Mouse (Mus musculus) stomach, embryonic 15.5 days (tissue): ENCODE measurements around the gene Crlf1. TPM values are rescaled to one million over a fixed set of nuclear protein-coding genes. Genes with fewer than 3 reads are reported as not detected.

Experiments used
- ATAC-seq: fragments of 200-750 bp; cut with Nextera tagmentation; 2 replicates; pipeline ENCODE4 v1.8.0; 2017; ENCODE audit warnings: low read depth, moderate number of reproducible peaks, moderate TSS enrichment; ENCODE audit not compliant: insufficient read depth, low FRiP score
- H3K27ac ChIP-seq: fragments of 300-500 bp; sonication (generic); 2 replicates; pipeline ENCODE4 v1.5.1; 2015; ENCODE audit warnings: mild to moderate bottlenecking, inconsistent platforms
- H3K27me3 ChIP-seq: fragments of 300-500 bp; sonication (generic); replicated peaks from 2 replicates; pipeline ENCODE4 v1.6.1; 2015; ENCODE audit warnings: inconsistent platforms
- H3K36me3 ChIP-seq: fragments of 300-500 bp; sonication (generic); 2 replicates; pipeline ENCODE4 v1.6.1; 2015; ENCODE audit warnings: inconsistent platforms
- H3K4me1 ChIP-seq: fragments of 300-500 bp; sonication (generic); 2 replicates; pipeline ENCODE4 v1.6.1; 2015; ENCODE audit warnings: inconsistent platforms
- H3K4me2 ChIP-seq: fragments of 300-500 bp; sonication (generic); 2 replicates; pipeline ENCODE4 v1.6.1; 2015; ENCODE audit warnings: mild to moderate bottlenecking, inconsistent platforms
- H3K4me3 ChIP-seq: fragments of 300-500 bp; sonication (generic); replicated peaks from 2 replicates; pipeline ENCODE4 v1.5.1; 2015; ENCODE audit warnings: inconsistent platforms
- H3K9ac ChIP-seq: fragments of 300-500 bp; sonication (generic); 2 replicates; pipeline ENCODE4 v1.6.1; 2015; ENCODE audit warnings: inconsistent platforms
- H3K9me3 ChIP-seq: fragments of 300-500 bp; sonication (generic); 2 replicates; pipeline ENCODE4 v1.6.1; 2016; ENCODE audit warnings: inconsistent platforms
- WGBS: fragments of 180-500 bp; shearing (Covaris S2); methylation state at CpG from one replicate; pipeline ENCODE4 v1.1.7; 2015; 5-methylcytosine and 5-hydroxymethylcytosine counted together
- polyA plus RNA-seq: library from polyadenylated mRNA; unstranded; fragments of >200 nt; fragmentation: Nextera tagmentation; extraction: Ambion mirVana; gene quantifications from 2 replicates; pipeline ENCODE4 v1.2.1, GENCODE M21; 2015

The Crlf1 gene
- polyA plus RNA-seq, 1 experiment from 2014 or later: 4.1 TPM

GRCm38 (mm10) chr8:70489576-70489975, 3.4 kb upstream of the Crlf1 start:
- H3K36me3 ChIP-seq: no peaks in the 10 kb centered on the region
- peak overlapping the region; percentile 35 for H3K4me3 ChIP-seq
- no peak for ATAC-seq
- H3K27ac ChIP-seq: no peak overlapping the region
- H3K9me3 ChIP-seq: no peaks in the 10 kb centered on the region
- 0 out of 2 replicates have a peak overlapping the region, but pooled peaks have one; percentile 1 for H3K9ac ChIP-seq
- H3K27me3 ChIP-seq: peaks cover 96% of the 10 kb centered on the region
- H3K4me1 ChIP-seq: peaks cover 56% of the 10 kb centered on the region
- WGBS: 3% methylated on average over 36 of the region's 41 CpGs
- H3K4me2 ChIP-seq: peak overlapping the region; percentile 65

- no peak for ATAC-seq
- Histone ChIP-seq H3K4me3 (peak overlapping the region; percentile 35), H3K27me3 (peaks cover 96% of the 10 kb centered on the region), H3K4me1 (peaks cover 57% of the 10 kb centered on the region), H3K4me2 (peak overlapping the region; percentile 65; the same call in 1 of the 2 replicates), H3K9ac (no peak overlapping the region), H3K36me3 (no peaks in the 10 kb centered on the region), H3K27ac (no peak overlapping the region), H3K9me3 (no peaks in the 10 kb centered on the region)
- 25% methylated on average over 10 of the region's 10 CpGs for WGBS
Observed at GRCm38 (mm10) chr8:70490061-70490879, 2.7 kb upstream of the Crlf1 start.

- Histone ChIP-seq H3K9me3 (no peaks in the 10 kb centered on the region), H3K9ac (no peak overlapping the region), H3K4me3 (no peak overlapping the region), H3K4me2 (no peak overlapping the region; the same call in 1 of the 2 replicates), H3K36me3 (no peaks in the 10 kb centered on the region), H3K4me1 (peaks cover 57% of the 10 kb centered on the region), H3K27me3 (peaks cover 96% of the 10 kb centered on the region), H3K27ac (no peak overlapping the region)
- ATAC-seq: no peak
- WGBS: 9% methylated on average over 20 of the region's 20 CpGs
Observed at GRCm38 (mm10) chr8:70490880-70491495, 2.0 kb upstream of the Crlf1 start.

- H3K27ac ChIP-seq: no peak overlapping the region
- no peak for ATAC-seq
- H3K9me3 ChIP-seq: no peaks in the 10 kb centered on the region
- peak overlapping the region; percentile 82 for H3K4me2 ChIP-seq
- H3K9ac ChIP-seq: no peak overlapping the region
- peaks cover 42% of the 10 kb centered on the region for H3K4me1 ChIP-seq
- 1% methylated on average over 47 of the region's 47 CpGs for WGBS
- no peaks in the 10 kb centered on the region for H3K36me3 ChIP-seq
- H3K4me3 ChIP-seq: peak overlapping the region; percentile 39
- H3K27me3 ChIP-seq: peaks cover 98% of the 10 kb centered on the region
Observed at GRCm38 (mm10) chr8:70493692-70494415, 896 bp downstream of the Crlf1 start.

GRCm38 (mm10) chr8:70494416-70494945, 1.5 kb downstream of the Crlf1 start:
- 4% methylated on average over 28 of the region's 28 CpGs for WGBS
- H3K4me3 ChIP-seq: peak overlapping the region; percentile 12; the same call in 1 of the 2 replicates
- H3K9ac ChIP-seq: no peak overlapping the region
- H3K27me3 ChIP-seq: peaks cover 98% of the 10 kb centered on the region
- ATAC-seq: no peak
- H3K27ac ChIP-seq: no peak overlapping the region
- no peaks in the 10 kb centered on the region for H3K9me3 ChIP-seq
- peak overlapping the region; percentile 82; the same call in 1 of the 2 replicates for H3K4me2 ChIP-seq
- H3K36me3 ChIP-seq: no peaks in the 10 kb centered on the region
- peaks cover 35% of the 10 kb centered on the region for H3K4me1 ChIP-seq

- Histone ChIP-seq H3K27me3 (peaks cover 98% of the 10 kb centered on the region), H3K27ac (no peak overlapping the region), H3K9me3 (no peaks in the 10 kb centered on the region), H3K9ac (no peak overlapping the region), H3K4me1 (peaks cover 30% of the 10 kb centered on the region), H3K4me2 (no peak overlapping the region), H3K36me3 (no peaks in the 10 kb centered on the region), H3K4me3 (no peak overlapping the region; the same call in 1 of the 2 replicates)
- ATAC-seq: no peak
- 8% methylated on average over 20 of the region's 21 CpGs for WGBS
Observed at GRCm38 (mm10) chr8:70495001-70495770, 2.2 kb downstream of the Crlf1 start.

- peaks cover 32% of the 10 kb centered on the region for H3K4me1 ChIP-seq
- no peak overlapping the region for H3K4me2 ChIP-seq
- WGBS: 10% methylated on average over 12 of the region's 12 CpGs
- peaks cover 98% of the 10 kb centered on the region for H3K27me3 ChIP-seq
- H3K9ac ChIP-seq: no peak overlapping the region
- H3K4me3 ChIP-seq: no peak overlapping the region; the same call in 1 of the 2 replicates
- ATAC-seq: no peak
- H3K36me3 ChIP-seq: no peaks in the 10 kb centered on the region
- no peak overlapping the region for H3K27ac ChIP-seq
- no peaks in the 10 kb centered on the region for H3K9me3 ChIP-seq
Observed at GRCm38 (mm10) chr8:70495771-70496062, 2.8 kb downstream of the Crlf1 start.

- Histone ChIP-seq H3K27me3 (peaks cover 77% of the 10 kb centered on the region), H3K9me3 (no peaks in the 10 kb centered on the region), H3K9ac (no peak overlapping the region), H3K36me3 (no peaks in the 10 kb centered on the region), H3K4me1 (peaks cover 42% of the 10 kb centered on the region), H3K4me3 (peak overlapping the region; percentile 19), H3K4me2 (peak overlapping the region; percentile 47), H3K27ac (no peak overlapping the region)
- 9% methylated on average over 39 of the region's 39 CpGs for WGBS
- peak; percentile 12; the same call in 1 of the 2 replicates for ATAC-seq
Observed at GRCm38 (mm10) chr8:70500386-70501301, 7.7 kb downstream of the Crlf1 start.

- Histone ChIP-seq H3K4me2 (peak overlapping the region; percentile 31; the same call in 1 of the 2 replicates), H3K9ac (0 out of 2 replicates have a peak overlapping the region, but pooled peaks have one; percentile 1), H3K27ac (no peak overlapping the region), H3K36me3 (no peaks in the 10 kb centered on the region), H3K4me1 (peaks cover 46% of the 10 kb centered on the region), H3K4me3 (no peak overlapping the region; the same call in 1 of the 2 replicates), H3K9me3 (no peaks in the 10 kb centered on the region), H3K27me3 (peaks cover 63% of the 10 kb centered on the region)
- no peak for ATAC-seq
- 12% methylated on average over 23 of the region's 23 CpGs for WGBS
Observed at GRCm38 (mm10) chr8:70501820-70502529, 9.0 kb downstream of the Crlf1 start.

GRCm38 (mm10) chr8:70502540-70502939, 9.6 kb downstream of the Crlf1 start:
- H3K27ac ChIP-seq: no peak overlapping the region
- H3K4me1 ChIP-seq: peaks cover 49% of the 10 kb centered on the region
- 38% methylated on average over 12 of the region's 12 CpGs for WGBS
- no peak overlapping the region for H3K4me2 ChIP-seq
- no peak overlapping the region for H3K9ac ChIP-seq
- H3K27me3 ChIP-seq: peaks cover 58% of the 10 kb centered on the region
- no peak overlapping the region for H3K4me3 ChIP-seq
- no peak for ATAC-seq
- no peaks in the 10 kb centered on the region for H3K9me3 ChIP-seq
- H3K36me3 ChIP-seq: peaks cover 6% of the 10 kb centered on the region
